Mouse (Mus musculus) MEL (cell line): ENCODE data around the gene Rnase9.

Source experiments
- CTCF ChIP-seq, 3 experiments: IDR thresholded peaks in 2 of 3; conservative IDR thresholded peaks in 1 of 3; 2 replicates each; pipeline ENCODE4 v1.5.1; 2011 to 2012; ENCODE audit warnings: low read length in 3 of 3, low read depth in 2 of 3, mild to moderate bottlenecking in 2 of 3, improper control_type of control experiment in 1 of 3, inconsistent platforms in 1 of 3, mixed read lengths in 1 of 3, moderate library complexity in 1 of 3; ENCODE audit not compliant: control insufficient read depth in 1 of 3, insufficient read depth in 1 of 3, poor library complexity in 1 of 3, severe bottlenecking in 1 of 3
- MAFK ChIP-seq: IDR thresholded peaks from 2 replicates; pipeline ENCODE4 v1.6.1; 2011; ENCODE audit warnings: low read depth, mild to moderate bottlenecking, low read length, improper control_type of control experiment, borderline replicate concordance
- MAX ChIP-seq: IDR thresholded peaks from 2 replicates; pipeline ENCODE4 v1.6.1; 2011; ENCODE audit warnings: low read length, improper control_type of control experiment
- MAZ ChIP-seq: IDR thresholded peaks from 2 replicates; pipeline ENCODE4 v1.6.1; 2012; ENCODE audit warnings: low read depth, mild to moderate bottlenecking, inconsistent platforms, low read length, improper control_type of control experiment
- NRF1 ChIP-seq: IDR thresholded peaks from 2 replicates; pipeline ENCODE4 v1.6.1; 2014; ENCODE audit warnings: low read depth, mild to moderate bottlenecking, inconsistent platforms, low read length, improper control_type of control experiment, moderate library complexity; ENCODE audit not compliant: poor library complexity, insufficient read depth, severe bottlenecking
- POLR2A ChIP-seq, 2 experiments: IDR thresholded peaks; 2 replicates each; pipeline ENCODE4 v1.6.1; 2011 to 2012; ENCODE audit warnings: low read length in 2 of 2, mild to moderate bottlenecking in 2 of 2, control low read depth in 1 of 2, improper control_type of control experiment in 1 of 2, low read depth in 1 of 2, moderate library complexity in 1 of 2; ENCODE audit not compliant: control insufficient read depth in 1 of 2, insufficient read depth in 1 of 2, poor library complexity in 1 of 2
- POLR2AphosphoS2 ChIP-seq: IDR thresholded peaks from 2 replicates; pipeline ENCODE4 v1.6.1; 2011; ENCODE audit warnings: low read length, improper control_type of control experiment
- RCOR1 ChIP-seq: IDR thresholded peaks from 2 replicates; pipeline ENCODE4 v1.6.1; 2012; ENCODE audit warnings: low read depth, mild to moderate bottlenecking, inconsistent platforms, low read length, improper control_type of control experiment
- SIN3A ChIP-seq: IDR thresholded peaks from 2 replicates; pipeline ENCODE4 v1.6.1; 2012; ENCODE audit warnings: low read length, improper control_type of control experiment, inconsistent platforms
- UBTF ChIP-seq: IDR thresholded peaks from 2 replicates; pipeline ENCODE4 v1.6.1; 2012; ENCODE audit warnings: low read depth, mild to moderate bottlenecking, inconsistent platforms, low read length, improper control_type of control experiment, moderate library complexity, borderline replicate concordance; ENCODE audit not compliant: insufficient read depth
- USF2 ChIP-seq, 2 experiments: IDR thresholded peaks; 2 replicates each; pipeline ENCODE4 v1.6.1; 2011 to 2012; ENCODE audit warnings: improper control_type of control experiment in 2 of 2, low read length in 2 of 2, borderline replicate concordance in 1 of 2, inconsistent platforms in 1 of 2, low read depth in 1 of 2, mild to moderate bottlenecking in 1 of 2; ENCODE audit not compliant: insufficient read depth in 1 of 2
- ZMIZ1 ChIP-seq: IDR thresholded peaks from 2 replicates; pipeline ENCODE4 v1.6.1; 2012; ENCODE audit warnings: low read depth, mild to moderate bottlenecking, inconsistent platforms, low read length, improper control_type of control experiment, moderate library complexity
- ZNF384 ChIP-seq: IDR thresholded peaks from 2 replicates; pipeline ENCODE4 v1.6.1; 2012; ENCODE audit warnings: low read depth, mild to moderate bottlenecking, inconsistent platforms, low read length, improper control_type of control experiment

GRCm38 (mm10) chr14:51082599-51083581, 41.2 kb upstream of the Rnase9 start:
- TF ChIP-seq MAX (no peak), POLR2A (IDR thresholded peaks at IDR 0.05; ENCODE audit: control insufficient read depth in 1 of 2, insufficient read depth in 1 of 2, low read depth in 1 of 2, low read length in 2 of 2, poor library complexity in 1 of 2) (no peak), RCOR1 (no peak), MAFK (no peak), SIN3A (no peak), CTCF (IDR thresholded peaks at IDR 0.05 in 2 of 3, conservative IDR thresholded peaks at IDR 0.05 in 1 of 3; ENCODE audit: control insufficient read depth in 1 of 3, insufficient read depth in 1 of 3, low read depth in 2 of 3, low read length in 3 of 3, poor library complexity in 1 of 3, severe bottlenecking in 1 of 3) (no peak), USF2 (IDR thresholded peaks at IDR 0.05; ENCODE audit: borderline replicate concordance in 1 of 2, insufficient read depth in 1 of 2, low read depth in 1 of 2, low read length in 2 of 2) (no peak), ZMIZ1 (no peak), NRF1 (no peak), POLR2AphosphoS2 (no peak), UBTF (no peak), ZNF384 (no peak), MAZ (no peak)
